Mouse (Mus musculus): ENCODE results near the gene Lsm6. TPM values are rescaled to one million over a fixed set of nuclear protein-coding genes. Genes with fewer than 3 reads are reported as not detected.

Gene Lsm6
- 10 to 100 TPM; 77.0 to 81.0 TPM for total RNA-seq (2021)

DNA sequence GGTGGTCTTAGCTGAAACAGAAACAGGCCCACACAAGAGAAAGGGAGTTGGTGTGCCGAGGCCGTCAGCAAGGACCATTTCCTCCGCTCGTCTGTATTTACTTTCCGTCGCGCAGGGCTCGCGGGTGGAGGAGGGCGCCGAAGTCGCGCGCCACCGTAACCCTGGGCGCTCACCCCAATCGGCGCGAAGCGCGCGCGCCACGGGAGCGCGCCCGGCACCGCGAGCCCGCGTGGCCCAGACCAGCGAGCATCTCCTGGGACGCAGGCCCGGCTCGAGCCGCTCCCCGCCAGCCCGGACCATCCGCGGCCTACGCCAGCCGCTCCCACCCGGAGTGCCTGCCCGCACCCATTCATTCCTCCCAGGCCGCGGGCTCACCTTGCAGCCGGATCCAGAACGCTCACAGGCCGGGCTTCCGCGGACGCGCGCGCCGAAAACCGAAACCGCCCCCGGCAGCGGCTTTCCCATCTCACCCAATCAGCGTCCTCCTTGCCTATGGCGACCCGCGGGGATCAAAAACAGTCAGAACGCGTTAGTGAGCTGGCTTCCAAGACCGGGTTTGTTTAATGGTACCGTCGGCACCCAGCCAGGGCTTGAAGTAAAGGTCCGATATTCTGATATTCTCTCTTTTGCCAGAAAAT is at the start of gene Lsm6:
TSS of gene Lsm6 (minus strand) at position 468 of the 638 bp plus-strand sequence.
- intact Hi-C loops (cut with DNase I) = loop anchor here (2.0 to 10.0 kb wide), 3 partner anchors 78 to 316 kb away; partner anchors contain the start of genes Rbmxl1, Slc10a7 and Zfp827

DNA sequence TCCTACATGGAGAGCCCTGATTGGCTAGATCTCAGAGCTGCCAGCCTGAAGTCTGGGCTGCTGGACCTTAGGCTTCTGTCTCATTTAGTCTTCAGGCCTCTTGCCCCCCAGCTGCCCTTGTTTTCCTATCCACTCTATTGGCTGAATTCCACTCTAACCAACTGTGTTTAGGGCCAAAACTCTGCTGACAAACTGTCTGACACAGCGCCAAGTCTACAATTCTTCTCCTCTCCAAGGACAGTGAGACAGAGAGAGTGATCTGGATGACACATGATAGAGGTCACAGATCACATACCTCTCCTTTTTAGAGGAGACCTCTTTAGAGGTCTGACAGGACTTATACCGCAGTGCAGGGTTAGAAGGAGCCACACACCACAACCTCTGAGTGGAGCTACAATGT is 46.1 kb upstream of the Lsm6 start:
- intact Hi-C loops (cut with DNase I) = no loop called here
- DNase-seq = no peak

More for the DNA sequence above, at the start of gene Lsm6:
- peak; percentile 99 to 100 for DNase-seq

GRCm38 (mm10) chr8:78863001-78863400 is 42.1 kb upstream of the Lsm6 start:
- DNase-seq = peak; percentile 7 to 8
- intact Hi-C loops (cut with DNase I) = no loop called here

DNA sequence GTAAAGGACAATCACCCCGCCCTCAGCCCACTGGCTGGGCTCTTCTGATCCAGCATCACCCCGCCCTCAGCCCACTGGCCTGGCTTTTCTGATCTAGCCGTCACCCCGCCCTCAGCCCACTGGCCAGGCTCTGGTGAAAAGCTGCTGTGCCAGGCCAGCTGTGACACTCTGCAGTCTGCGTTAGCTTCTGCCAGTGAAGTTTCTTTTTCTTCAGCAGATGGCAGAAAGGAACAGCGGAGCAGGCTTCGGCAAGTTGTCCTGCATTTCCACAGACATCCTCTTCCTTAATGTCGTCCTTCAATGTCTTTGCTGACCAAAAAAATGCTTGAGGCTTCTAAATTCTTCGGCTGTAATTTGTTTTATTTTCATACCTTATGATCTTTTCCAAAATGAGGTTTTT is 41.1 kb upstream of the Lsm6 start:
- intact Hi-C loops (cut with DNase I) = no loop called here
- no peak for DNase-seq

DNA sequence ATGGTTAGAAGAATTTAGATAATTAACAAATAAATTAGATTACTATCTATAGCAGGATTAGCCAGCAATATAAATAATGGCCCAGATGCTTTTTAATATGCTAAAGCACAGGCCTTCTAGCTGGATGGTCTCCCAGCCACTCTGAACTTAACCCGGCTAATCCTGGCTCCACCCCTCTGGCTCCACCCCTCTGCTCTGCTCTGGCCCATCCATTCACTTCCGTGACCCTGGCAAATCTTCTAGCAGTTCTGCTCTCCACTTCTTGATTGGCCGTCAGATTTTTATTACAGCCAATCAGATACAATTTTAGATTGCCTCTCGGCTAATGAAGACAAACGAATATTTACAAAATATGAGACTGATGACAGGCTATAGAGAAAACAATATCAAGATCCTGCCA is 39.8 kb upstream of the Lsm6 start:
- no peak for DNase-seq

GRCm38 (mm10) chr8:78857421-78857820 is 36.5 kb upstream of the Lsm6 start:
- intact Hi-C loops (cut with DNase I) = no loop called here
- no peak for DNase-seq

More for the DNA sequence above, 39.8 kb upstream of the Lsm6 start:
- intact Hi-C loops (cut with DNase I) = no loop called here

GRCm38 (mm10) chr8:78852279-78852678 is 31.3 kb upstream of the Lsm6 start:
- DNase-seq = no peak
- intact Hi-C loops (cut with DNase I) = no loop called here

GRCm38 (mm10) chr8:78847240-78847639 is 26.3 kb upstream of the Lsm6 start:
- no peak for DNase-seq
- intact Hi-C loops (cut with DNase I) = no loop called here

DNA sequence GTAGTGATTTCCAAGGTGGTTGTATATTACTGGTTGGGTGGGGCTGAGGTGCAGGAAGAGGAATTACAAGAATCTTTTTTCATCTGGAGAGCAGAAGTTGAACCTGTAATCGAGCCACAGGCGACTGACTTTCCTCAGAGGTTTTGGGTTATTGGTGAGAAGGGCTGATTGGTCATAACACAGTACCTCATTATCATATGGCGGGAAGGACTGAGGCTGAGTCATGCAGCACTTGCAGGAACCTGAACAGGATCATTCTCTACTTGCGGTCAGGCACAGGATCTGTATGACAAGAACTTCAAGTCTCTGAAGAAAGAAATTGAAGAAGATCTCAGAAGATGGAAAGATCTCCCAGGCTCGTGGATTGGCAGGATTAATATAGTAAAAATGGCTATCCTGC is 23.6 kb upstream of the Lsm6 start:
- intact Hi-C loops (cut with DNase I) = no loop called here
- DNase-seq = no peak

GRCm38 (mm10) chr8:78838656-78839413 is 17.9 kb upstream of the Lsm6 start:
- no peak for DNase-seq
- intact Hi-C loops (cut with DNase I) = no loop called here

DNA sequence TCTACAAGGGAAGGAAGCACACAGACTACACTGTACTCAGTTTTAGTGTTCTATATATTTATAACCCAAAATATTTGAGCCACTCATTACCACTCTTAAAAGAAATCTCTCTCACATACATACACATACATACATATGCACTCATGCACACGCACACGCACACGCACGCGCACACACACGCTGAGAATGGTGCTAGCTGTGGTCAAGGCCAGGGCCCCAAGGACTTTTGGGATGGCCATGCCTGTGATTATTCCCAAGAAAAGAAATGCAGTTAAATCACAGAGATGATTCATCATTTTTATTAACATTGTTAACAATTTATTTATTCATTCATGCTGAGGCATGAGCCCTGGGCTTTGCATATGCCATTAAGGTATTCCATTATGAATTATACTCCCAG is 15.2 kb upstream of the Lsm6 start:
- intact Hi-C loops (cut with DNase I) = no loop called here
- DNase-seq = no peak

GRCm38 (mm10) chr8:78828414-78828813 is 7.5 kb upstream of the Lsm6 start:
- peak in 1 of 2 experiments; percentile 12 for DNase-seq
- intact Hi-C loops (cut with DNase I) = loop anchor here (10.0 kb wide), 1 partner anchor 324 kb away; the partner anchor contains the start of genes Rbmxl1 and Slc10a7

DNA sequence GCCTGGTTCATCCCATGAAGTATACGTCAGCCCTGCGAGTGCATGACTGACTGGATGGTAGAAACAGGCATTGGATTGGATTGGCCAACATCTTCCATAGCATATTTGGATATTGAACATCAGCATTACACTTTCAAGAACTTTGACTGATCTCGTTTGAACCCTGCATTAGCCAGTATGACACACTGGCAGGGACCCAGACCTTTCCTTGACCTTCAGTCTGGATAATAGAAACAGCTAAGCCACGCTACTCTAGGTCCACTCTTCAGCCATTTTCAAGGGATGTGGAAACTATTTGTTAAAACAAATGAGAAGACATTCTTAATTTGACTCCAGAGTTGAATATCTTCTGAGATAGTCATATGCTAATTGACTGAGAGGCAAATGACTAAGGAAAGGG is 3.6 kb upstream of the Lsm6 start:
- no peak for DNase-seq
- intact Hi-C loops (cut with DNase I) = loop anchor here (5.0 to 10.0 kb wide), 2 partner anchors 203 to 320 kb away; partner anchors contain the start of genes Rbmxl1, Slc10a7 and Zfp827

- DNase-seq = peak in 1 of 2 experiments; percentile 10
- intact Hi-C loops (cut with DNase I) = loop anchor here (2.0 to 10.0 kb wide), 3 partner anchors 77 to 315 kb away; partner anchors contain the start of genes Rbmxl1, Slc10a7 and Zfp827
Observed at GRCm38 (mm10) chr8:78819973-78820372, 967 bp downstream of the Lsm6 start.

DNA sequence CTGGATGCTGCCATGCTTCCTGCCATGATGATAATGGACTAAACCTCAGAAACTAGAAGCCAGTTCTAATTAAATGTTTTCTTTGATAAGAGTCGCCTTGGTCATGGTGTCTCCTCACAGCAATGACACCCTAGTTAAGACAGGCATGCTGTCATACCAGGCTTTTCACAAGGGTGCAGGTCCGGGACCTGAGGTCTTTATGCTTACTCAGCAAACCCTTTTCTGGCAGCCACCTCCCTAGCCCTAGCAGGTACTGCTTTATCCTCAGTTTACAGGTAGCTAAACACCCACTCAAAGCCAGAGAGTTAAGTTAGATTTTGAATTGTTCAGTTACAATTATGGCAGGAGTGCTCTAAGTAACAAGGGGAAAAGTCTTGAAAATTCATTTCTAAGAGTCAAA is 6.2 kb downstream of the Lsm6 start:
- intact Hi-C loops (cut with DNase I) = no loop called here
- DNase-seq = no peak

- intact Hi-C loops (cut with DNase I) = no loop called here
- no peak for DNase-seq
Observed at GRCm38 (mm10) chr8:78813021-78813420, 7.9 kb downstream of the Lsm6 start.

DNA sequence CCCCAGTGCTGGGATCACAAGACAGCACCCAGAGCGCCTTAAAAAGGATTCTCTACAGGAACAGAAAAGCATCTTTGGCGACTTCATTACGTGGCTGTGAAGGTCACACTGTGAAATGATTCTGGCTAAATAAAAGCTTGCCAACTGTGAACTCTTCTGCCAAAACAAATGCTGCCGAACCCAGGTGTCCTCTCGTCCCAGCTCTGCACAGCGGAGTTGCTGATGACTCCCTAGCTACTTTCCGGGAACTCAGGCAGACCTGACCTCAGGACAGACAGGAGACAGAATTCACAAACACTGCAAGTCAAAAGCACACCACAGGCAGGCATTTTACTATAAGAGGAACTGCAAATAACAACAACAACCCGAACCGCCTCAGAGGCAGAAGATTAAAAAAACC is 8.5 kb downstream of the Lsm6 start:
- intact Hi-C loops (cut with DNase I) = no loop called here
- no peak for DNase-seq

DNA sequence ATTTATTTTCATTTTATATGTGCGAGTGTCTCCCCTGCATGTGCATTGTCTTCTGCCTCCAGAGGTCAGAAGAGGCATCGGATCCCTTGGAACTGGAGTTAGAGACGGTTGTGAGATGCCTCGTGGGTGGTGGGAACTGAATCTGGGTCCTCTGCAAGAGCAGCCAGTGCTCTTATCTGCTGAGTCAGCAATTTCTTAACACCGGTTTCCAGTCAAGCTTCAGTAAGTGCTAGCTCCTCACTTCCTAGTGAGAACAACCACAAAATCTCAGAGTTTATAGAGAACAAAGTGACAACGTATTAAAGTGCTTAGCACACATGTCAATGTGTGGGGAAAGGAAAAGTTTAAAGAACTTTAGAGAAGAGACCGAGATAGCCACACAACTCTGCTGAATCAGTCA is 9.2 kb downstream of the Lsm6 start:
- DNase-seq = no peak
- intact Hi-C loops (cut with DNase I) = no loop called here

- intact Hi-C loops (cut with DNase I) = no loop called here
- DNase-seq = no peak
Observed at GRCm38 (mm10) chr8:78810207-78810675, 10.7 kb downstream of the Lsm6 start.

GRCm38 (mm10) chr8:78809454-78810206 is 11.3 kb downstream of the Lsm6 start:
- intact Hi-C loops (cut with DNase I) = no loop called here
- no peak for DNase-seq

DNA sequence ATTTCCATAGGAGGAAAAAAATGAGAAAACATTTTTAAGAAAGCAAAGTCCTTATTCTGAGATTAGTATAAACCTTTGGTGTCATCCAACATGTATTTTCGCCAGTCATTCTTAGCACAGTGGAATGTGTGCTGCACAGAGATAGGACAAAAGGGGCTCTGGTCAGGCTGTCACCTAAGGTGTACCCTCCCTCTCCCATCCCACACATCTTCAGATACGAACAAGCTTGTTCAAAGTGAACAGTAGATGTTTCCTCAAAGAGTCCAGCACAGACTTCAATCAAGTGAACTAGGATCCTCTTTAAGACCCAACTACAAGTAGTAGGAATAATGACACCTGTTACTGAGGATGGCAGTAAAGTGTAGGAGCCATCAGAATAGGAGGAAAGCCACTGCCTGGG is 12.1 kb downstream of the Lsm6 start:
- intact Hi-C loops (cut with DNase I) = no loop called here
- DNase-seq = no peak
